Mouse (Mus musculus): ENCODE data around the gene Arl4a. TPM values are rescaled to one million over a fixed set of nuclear protein-coding genes. Genes with fewer than 3 reads are reported as not detected.

The Arl4a gene
- total RNA-seq, 2 experiments from 2014 or later = 22.0 to 23.3 TPM

GRCm38 (mm10) chr12:39959166-39959565, 78.7 kb downstream of the Arl4a start:
- no peak for DNase-seq

- DNase-seq = peak; percentile 12
These were observed 79.7 kb downstream of the Arl4a start for GRCm38 (mm10) chr12:39957931-39958671.

- peak; percentile 46 for DNase-seq
These were observed 81.4 kb downstream of the Arl4a start for GRCm38 (mm10) chr12:39956396-39956795.

Other genes starting within 250 kb of the Arl4a start
- 1 to 10 TPM in 1 of 2 experiments, under 1 TPM in 1; 0.82 to 1.3 TPM for gene Scin, start 96.2 kb upstream of the Arl4a start, total RNA-seq (2021)
- 10 to 100 TPM; 40.8 to 45.7 TPM for gene Lsmem1, start 161.5 kb upstream of the Arl4a start, total RNA-seq (2021)
- 10 to 100 TPM; 78.5 to 81.5 TPM for gene Ifrd1, start 210.5 kb upstream of the Arl4a start, total RNA-seq (2021)

All from gastrocnemius, postnatal 10 days (tissue).